Comparison of ENCODE assay signal across 8 mouse cellular contexts in the genomic region with DNA sequence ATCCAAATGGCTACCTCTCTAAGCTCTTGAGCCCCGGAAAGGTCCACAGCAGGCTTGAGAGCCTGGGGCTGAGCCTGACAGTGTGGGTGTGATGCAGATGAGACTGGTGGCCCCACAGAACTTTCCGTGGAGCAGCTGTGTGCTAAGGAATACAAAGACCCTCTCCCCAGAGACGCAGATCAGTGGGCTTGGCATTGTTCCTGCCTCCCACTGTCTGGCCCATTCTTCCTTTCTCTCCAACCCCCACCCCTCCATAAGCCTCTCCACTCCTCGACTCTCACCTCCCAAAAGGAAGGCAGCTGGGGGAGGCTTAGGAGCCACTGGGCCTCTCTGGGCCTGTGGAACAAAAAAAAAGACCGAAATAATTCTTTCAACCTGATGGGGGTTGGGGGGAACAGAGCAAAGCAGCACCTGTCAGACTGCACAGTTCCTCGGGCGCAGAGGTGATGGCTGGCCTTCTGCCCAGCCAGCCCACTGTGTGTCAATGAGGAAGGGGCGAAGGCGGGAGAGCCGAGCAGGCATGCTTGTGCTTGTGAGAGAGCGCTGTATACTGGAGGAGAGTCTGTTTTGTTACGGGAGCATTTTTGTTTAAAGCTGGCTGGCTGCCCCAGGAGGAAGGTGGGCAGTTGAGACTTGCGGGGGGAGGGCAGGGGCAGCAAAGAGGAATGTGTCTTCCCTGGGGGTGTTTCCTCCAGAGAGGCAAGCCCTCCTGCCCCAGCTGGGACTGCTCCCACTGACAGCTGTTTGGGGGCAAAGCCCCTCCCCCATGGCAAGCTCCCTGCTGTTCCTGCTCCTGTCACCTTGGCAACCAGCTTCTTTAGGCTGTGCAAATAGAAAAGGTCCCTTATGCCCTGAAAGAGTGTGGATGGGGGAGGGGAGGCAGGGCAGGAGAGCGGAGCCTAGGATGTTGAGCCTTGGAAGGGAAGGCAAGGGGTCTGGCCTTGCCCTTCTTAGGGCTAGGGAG. TPM values are rescaled to one million over a fixed set of nuclear protein-coding genes. Genes with fewer than 3 reads are reported as not detected.
DNase-seq lines count a peak whose midpoint lies in the region; ATAC-seq lines count a peak whose summit lies in the region.

No protein-coding gene starts in this region.

- peak overlapping the region; percentile 29; the same call in 1 of the 2 replicates for H3K9ac ChIP-seq in heart, embryonic 11.5 days (ENCODE audit: low read depth, low read length)
- H3K9ac ChIP-seq in hindbrain, embryonic 14.5 days: peak overlapping the region; percentile 41
- H3K9ac ChIP-seq in limb, embryonic 15.5 days: no peak overlapping the region
- no peak overlapping the region; the same call in 1 of the 2 replicates for H3K9ac ChIP-seq in neural tube, embryonic 14.5 days (replicated peaks; ENCODE audit: low read depth, low read length)

- H3K4me1 ChIP-seq in heart, embryonic 11.5 days (ENCODE audit: control insufficient read depth, insufficient read depth, low read length): peaks cover 42% of the 10 kb centered on the region
- H3K4me1 ChIP-seq in hindbrain, embryonic 14.5 days (replicated peaks; ENCODE audit: control insufficient read depth, insufficient read depth, low read length): peaks cover 51% of the 10 kb centered on the region
- H3K4me1 ChIP-seq in limb, embryonic 15.5 days: peaks cover 55% of the 10 kb centered on the region
- H3K4me1 ChIP-seq in neural tube, embryonic 14.5 days (ENCODE audit: control insufficient read depth, insufficient read depth, low read length): peaks cover 49% of the 10 kb centered on the region

- no peaks in the 10 kb centered on the region for H3K9me3 ChIP-seq in heart, embryonic 11.5 days (replicated peaks; ENCODE audit: control insufficient read depth, low read length)
- no peaks in the 10 kb centered on the region for H3K9me3 ChIP-seq in hindbrain, embryonic 14.5 days (ENCODE audit: control insufficient read depth, low read length)
- no peaks in the 10 kb centered on the region for H3K9me3 ChIP-seq in limb, embryonic 15.5 days
- H3K9me3 ChIP-seq in neural tube, embryonic 14.5 days (ENCODE audit: control insufficient read depth, low read length): no peaks in the 10 kb centered on the region

- H3K36me3 ChIP-seq in heart, embryonic 11.5 days (ENCODE audit: control insufficient read depth, insufficient read depth, low read length): no peaks in the 10 kb centered on the region
- peaks cover 8% of the 10 kb centered on the region; the same call in 1 of the 2 replicates for H3K36me3 ChIP-seq in hindbrain, embryonic 14.5 days (replicated peaks; ENCODE audit: control insufficient read depth, insufficient read depth)
- no peaks in the 10 kb centered on the region for H3K36me3 ChIP-seq in limb, embryonic 15.5 days
- peaks cover 6% of the 10 kb centered on the region for H3K36me3 ChIP-seq in neural tube, embryonic 14.5 days (ENCODE audit: control insufficient read depth, insufficient read depth, low read length)

- H3K4me3 ChIP-seq in heart, embryonic 11.5 days (ENCODE audit: low read depth, low read length): no peak overlapping the region
- H3K4me3 ChIP-seq in hindbrain, embryonic 14.5 days (replicated peaks; ENCODE audit: low read length): no peak overlapping the region
- no peak overlapping the region for H3K4me3 ChIP-seq in limb, embryonic 15.5 days
- H3K4me3 ChIP-seq in neural tube, embryonic 14.5 days (ENCODE audit: low read depth, low read length): no peak overlapping the region

- H3K27me3 ChIP-seq in heart, embryonic 11.5 days (ENCODE audit: control insufficient read depth, insufficient read depth, low read length): peaks cover 6% of the 10 kb centered on the region; the same call in 1 of the 2 replicates
- H3K27me3 ChIP-seq in hindbrain, embryonic 14.5 days (ENCODE audit: control insufficient read depth, insufficient read depth, low read length): no peaks in the 10 kb centered on the region
- no peaks in the 10 kb centered on the region for H3K27me3 ChIP-seq in limb, embryonic 15.5 days
- H3K27me3 ChIP-seq in neural tube, embryonic 14.5 days (ENCODE audit: control insufficient read depth, insufficient read depth, low read length): no peaks in the 10 kb centered on the region

- peak overlapping the region; percentile 64 for H3K27ac ChIP-seq in heart, embryonic 11.5 days (ENCODE audit: low read depth, low read length)
- peak overlapping the region; percentile 95 for H3K27ac ChIP-seq in hindbrain, embryonic 14.5 days
- H3K27ac ChIP-seq in limb, embryonic 15.5 days: peak overlapping the region; percentile 61
- H3K27ac ChIP-seq in neural tube, embryonic 14.5 days (ENCODE audit: low read depth, low read length): peak overlapping the region; percentile 85

- peak overlapping the region; percentile 38 for H3K4me2 ChIP-seq in heart, embryonic 11.5 days
- H3K4me2 ChIP-seq in hindbrain, embryonic 14.5 days (replicated peaks): peak overlapping the region; percentile 33
- H3K4me2 ChIP-seq in limb, embryonic 15.5 days: peak overlapping the region; percentile 5; the same call in 1 of the 2 replicates
- peak overlapping the region; percentile 17 for H3K4me2 ChIP-seq in neural tube, embryonic 14.5 days (ENCODE audit: low read depth, low read length)

- DNase-seq in heart, adult 11 months: no peak
- DNase-seq in cerebellum, postnatal 14 days: peak; percentile 74
- peak; percentile 82 for DNase-seq in hindbrain, embryonic 14.5 days (ENCODE audit: low spot score)
- no peak for DNase-seq in adrenal gland, adult 2 months
- no peak for DNase-seq in testis, postnatal 10 days (ENCODE audit: low spot score)

- no peak for ATAC-seq in heart, embryonic 11.5 days (replicated peaks; ENCODE audit: insufficient number of reproducible peaks, low FRiP score, low TSS enrichment)
- peak; percentile 74 for ATAC-seq in hindbrain, embryonic 14.5 days (ENCODE audit: low FRiP score)
- ATAC-seq in limb, embryonic 15.5 days (ENCODE audit: insufficient number of reproducible peaks, low FRiP score, low TSS enrichment, low read depth): peak; percentile 27; the same call in 1 of the 2 replicates
- peak; percentile 75 for ATAC-seq in neural tube, embryonic 14.5 days (ENCODE audit: low read depth)

- 9% methylated on average over 14 of the region's 14 CpGs for WGBS in heart, embryonic 11.5 days (ENCODE audit: insufficient replicate concordance)
- WGBS in hindbrain, embryonic 14.5 days: under 1% methylated on average over 14 of the region's 14 CpGs
- 9% methylated on average over 14 of the region's 14 CpGs for WGBS in limb, embryonic 15.5 days
- 2% methylated on average over 14 of the region's 14 CpGs for WGBS in neural tube, embryonic 14.5 days

RNA-seq across cellular contexts. Expression of gene A3galt2, which starts 39.6 kb away (rescaled TPM):
- polyA plus RNA-seq in heart, embryonic 11.5 days (2014; fragmentation: Nextera tagmentation; extraction: Ambion mirVana): 0.11 and 0.20 TPM in 2 replicates
- polyA plus RNA-seq in hindbrain, embryonic 14.5 days (2014; fragmentation: Nextera tagmentation; extraction: Ambion mirVana): 0.21 and 0.41 TPM in 2 replicates
- 0.24 and 0.25 TPM in 2 replicates for polyA plus RNA-seq in limb, embryonic 15.5 days (2015; fragmentation: Nextera tagmentation; extraction: Ambion mirVana)
- polyA plus RNA-seq in neural tube, embryonic 14.5 days (2014; fragmentation: Nextera tagmentation; extraction: Ambion mirVana): 0.45 and 0.51 TPM in 2 replicates
- under 1 TPM; 0.20 to 0.21 TPM for total RNA-seq in adrenal gland, adult 2 months (2021)
- polyA plus RNA-seq in adrenal gland, adult 2 months (2012; rRNA removed): 0.51 and 0.60 TPM in 2 replicates

Comparison
In these comparisons a context has a peak if more than half of its experiments do, and no peak if none do; other contexts are left out.
1. H3K9ac ChIP-seq: peak in heart, embryonic 11.5 days (single experiment) and hindbrain, embryonic 14.5 days (single experiment); none in limb, embryonic 15.5 days (single experiment) and neural tube, embryonic 14.5 days (single experiment).
2. DNase-seq: peak in cerebellum, postnatal 14 days (2 of 2) and hindbrain, embryonic 14.5 days (single experiment); none in heart, adult 11 months (single experiment), adrenal gland, adult 2 months (single experiment) and testis, postnatal 10 days (single experiment).
3. Peak in every context shown above with its lines, with median percentiles within 50 percentile points of each other: H3K27ac ChIP-seq and H3K4me2 ChIP-seq.